Mouse (Mus musculus) right cerebral cortex, adult 18-20 months (tissue): Measurements from ENCODE around the gene Phactr2.
"Not testable (repeated sequence)": the region's sequence is repeated elsewhere in the genome, so short reads cannot be mapped to it uniquely, and the experiment has no call there.

Experiments used
- DNase-seq: peaks from one replicate; pipeline ENCODE4 v3.0.0; 2022; ENCODE audit warnings: mixed read lengths

Gene Phactr2

DNA sequence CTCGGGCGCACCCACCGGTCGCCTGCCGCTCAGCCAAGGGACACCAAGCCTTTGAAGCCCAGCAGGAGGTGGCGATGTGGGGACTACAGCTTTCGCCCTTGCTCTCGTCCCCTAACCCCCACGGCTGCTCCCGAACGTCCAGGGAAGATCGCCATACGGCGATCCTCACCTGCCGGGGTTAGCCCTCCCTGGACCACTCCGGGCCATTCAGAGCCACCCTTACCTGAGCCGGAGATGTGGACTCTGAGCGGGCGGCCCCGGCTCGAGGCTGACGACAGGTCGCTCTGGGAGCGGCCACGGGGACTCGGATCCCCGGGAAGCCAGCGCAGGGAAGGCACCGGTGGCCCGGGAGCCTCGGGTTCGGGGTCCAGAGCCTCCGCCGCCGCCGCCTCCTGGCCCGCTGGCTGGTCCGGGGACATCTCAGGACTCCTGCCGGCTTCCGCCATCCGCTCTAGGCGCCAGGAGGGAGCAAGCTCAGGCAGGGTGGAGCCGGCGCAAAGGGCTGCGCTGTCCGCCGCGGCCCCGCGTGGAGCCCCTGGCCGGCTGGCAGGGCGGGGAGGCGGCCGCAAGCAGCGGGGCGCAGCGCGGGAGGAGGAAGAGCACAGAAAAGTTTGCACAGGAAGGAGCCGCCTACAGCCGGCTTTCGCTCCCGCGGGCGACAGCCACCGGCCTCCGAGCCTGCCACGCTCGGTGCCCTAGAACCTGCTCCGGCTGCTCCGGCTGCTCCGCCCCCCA is at the start of gene Phactr2:
Gene Phactr2, minus strand, starts transcription at position 580 of the 735 bp plus-strand sequence.
- DNase-seq, result peak; percentile 40

DNA sequence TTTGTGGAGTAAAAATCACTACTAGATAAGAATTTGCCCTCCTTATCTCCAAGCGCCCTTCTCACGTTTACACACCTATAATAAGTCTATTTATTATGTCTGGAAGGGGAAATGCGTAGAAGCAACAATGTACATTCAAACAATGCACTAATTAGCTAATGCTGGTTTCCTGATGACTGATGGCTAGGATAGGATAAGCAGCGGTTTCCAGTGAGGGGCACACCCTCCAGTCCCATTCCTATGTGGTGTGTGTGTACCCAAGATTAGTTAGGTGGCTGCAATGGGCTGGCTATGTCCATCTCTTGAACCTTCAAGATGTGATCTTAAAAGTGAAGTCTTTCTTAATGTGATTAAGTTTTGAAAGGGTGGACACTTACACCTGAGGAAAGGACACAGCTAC is 47.6 kb upstream of the Phactr2 start:
- DNase-seq, result no peak

DNA sequence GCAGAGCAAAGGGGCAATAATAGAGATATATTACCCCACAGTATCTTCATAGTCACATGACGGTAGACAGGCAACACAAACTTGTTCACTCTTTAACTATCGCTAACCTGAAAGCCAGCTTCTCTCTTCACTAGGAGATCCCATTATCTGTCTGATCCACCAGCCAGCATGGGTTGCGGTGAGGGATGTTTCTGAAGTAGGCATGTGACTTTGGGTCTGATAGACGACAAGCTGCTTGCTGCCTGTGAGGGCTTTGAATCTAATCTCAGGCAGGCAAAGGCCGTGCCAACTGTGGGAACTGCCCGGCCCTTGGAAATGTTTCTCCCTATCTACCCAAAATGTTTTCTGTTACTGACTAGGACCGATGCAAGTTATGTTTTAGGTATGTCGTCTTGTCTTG is 28.2 kb upstream of the Phactr2 start:
- no peak for DNase-seq

DNA sequence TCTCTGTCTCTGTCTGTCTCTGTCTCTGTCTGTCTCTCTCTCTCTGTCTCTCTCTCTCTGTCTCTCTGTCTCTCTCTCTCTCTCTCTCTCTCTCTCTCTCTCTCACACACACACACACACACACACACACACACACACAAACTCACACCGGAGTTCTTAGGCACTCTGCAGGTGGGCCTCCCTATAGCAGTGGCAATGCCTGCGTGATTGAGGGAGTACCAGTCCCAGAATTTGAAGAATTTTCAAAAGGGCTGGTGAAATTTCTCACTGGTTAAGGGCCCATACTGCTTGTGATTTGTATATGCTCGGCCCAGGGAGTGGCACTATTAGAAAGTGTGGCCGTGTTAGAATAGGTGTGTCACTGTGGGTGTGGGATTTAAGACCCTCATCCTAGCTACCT is 27.3 kb upstream of the Phactr2 start:
- DNase-seq, result not testable (repeated sequence)

DNA sequence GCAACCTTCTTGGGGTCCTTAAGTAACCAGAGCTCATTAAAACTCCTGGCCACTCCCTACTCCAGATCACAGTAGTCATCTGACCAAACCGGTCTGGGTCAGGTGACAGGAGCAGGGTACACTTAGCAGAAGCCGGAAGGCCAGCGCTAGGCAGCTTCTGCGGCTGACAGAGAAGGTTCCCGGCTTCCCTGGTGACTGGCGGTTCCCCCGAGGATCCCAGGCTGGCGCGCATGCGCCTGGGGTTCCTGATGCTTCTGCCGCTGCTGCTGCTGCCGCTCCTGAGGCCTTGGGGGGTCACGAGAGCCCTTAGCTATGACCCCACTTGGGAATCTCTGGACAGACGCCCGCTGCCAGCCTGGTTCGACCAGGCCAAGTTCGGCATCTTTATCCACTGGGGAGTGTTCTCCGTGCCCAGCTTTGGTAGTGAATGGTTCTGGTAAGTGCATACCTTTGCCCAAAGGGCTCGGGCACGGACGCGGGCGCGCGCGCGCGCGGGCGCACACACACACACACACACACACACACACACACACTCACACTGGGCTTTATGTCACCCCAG is 26.8 kb upstream of the Phactr2 start:
- peak; percentile 92 for DNase-seq

DNA sequence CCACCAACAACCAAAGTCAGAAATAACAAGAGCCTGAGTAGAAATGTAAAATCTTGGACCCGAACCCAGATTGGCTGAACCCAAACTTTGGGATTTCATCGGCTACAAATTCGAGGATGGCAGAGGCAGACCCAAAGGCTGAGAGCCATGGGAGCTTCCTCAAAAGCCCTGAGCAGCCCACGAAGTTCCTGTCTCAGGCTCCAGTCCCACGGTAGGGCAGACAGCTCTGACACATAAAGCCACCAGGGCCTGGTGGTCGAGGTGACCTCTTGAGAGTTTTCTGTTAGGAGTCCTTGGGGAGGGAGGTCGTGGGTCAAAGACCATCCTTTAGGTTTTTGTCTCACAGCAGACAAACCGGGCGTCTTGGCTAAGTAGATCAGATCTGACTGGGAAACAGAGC is 26.3 kb upstream of the Phactr2 start:
- no peak for DNase-seq

DNA sequence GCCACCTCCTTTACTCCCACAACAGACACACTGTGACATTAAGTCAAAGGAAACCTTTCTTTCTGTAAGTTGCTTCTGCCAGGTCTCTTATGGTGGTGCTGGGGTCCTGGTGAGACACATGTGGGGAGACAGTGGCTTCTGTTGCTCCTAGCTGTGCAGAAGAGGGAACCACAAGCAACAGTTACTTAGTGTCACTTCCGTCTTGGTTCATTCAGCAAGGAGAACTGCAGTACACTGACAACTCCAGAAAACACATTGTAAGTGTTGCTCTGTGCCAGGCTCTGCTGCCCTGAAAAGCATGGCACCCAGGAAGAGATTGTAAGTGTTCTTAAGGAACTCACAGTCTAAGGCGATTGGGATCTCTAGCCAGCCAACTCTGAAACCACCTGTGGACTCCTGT is 25.1 kb upstream of the Phactr2 start, which contains the start of gene Fuca2:
Gene Fuca2, plus strand, starts transcription at position 210 of the 400 bp plus-strand sequence.
- no peak for DNase-seq

DNA sequence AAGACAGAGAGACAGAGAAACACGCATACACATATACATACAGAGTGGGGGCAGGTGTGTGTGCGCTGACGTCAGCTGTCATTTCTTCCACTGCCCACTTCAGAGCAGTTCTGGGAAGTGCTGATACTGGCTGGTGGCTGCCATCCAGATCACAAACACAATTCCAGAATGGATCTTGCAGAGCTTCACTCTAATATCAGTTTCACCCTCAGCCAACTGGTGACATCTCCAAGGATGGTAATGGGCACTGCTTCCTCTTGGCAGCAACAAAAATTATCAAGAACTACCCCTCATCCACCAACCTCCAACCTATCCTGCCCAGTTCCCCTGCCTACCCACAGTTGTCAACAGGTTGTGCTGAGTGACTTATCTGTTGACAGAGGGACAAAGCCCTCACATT is 22.1 kb upstream of the Phactr2 start:
- DNase-seq, result no peak

DNA sequence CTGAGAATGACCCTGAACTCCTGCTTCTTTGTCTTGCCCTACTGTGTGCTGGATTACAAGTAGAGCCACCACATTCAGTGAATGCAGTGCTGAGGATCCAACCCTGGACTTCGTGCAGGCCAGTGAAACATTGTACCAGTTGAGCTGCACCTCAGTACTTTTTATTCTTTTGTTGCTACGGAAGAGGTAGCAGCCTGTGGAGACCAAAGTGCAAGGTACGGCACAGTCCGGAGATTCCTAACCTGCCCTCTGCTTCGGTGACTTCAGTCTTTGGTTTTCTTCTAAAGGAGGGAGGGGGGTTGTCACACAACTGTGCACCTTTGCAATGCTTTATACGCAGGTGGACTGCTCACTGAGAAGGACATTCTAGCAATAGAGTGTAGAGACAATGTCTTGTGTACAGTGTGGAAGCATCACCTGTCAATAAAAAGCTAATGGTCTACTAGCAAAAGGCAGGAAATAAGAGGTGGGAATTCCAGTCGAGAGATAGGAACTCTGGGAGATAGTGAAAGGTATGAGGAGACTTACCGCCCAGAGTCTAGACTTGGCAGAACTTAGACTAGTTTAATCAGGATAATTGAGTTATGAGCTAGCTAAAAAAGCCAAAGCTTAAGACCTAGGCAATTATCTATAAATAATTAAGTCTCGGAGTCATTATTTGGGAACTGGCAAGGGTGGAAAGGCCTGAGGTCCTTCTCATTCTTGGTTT is 19.9 kb upstream of the Phactr2 start:
- no peak for DNase-seq

DNA sequence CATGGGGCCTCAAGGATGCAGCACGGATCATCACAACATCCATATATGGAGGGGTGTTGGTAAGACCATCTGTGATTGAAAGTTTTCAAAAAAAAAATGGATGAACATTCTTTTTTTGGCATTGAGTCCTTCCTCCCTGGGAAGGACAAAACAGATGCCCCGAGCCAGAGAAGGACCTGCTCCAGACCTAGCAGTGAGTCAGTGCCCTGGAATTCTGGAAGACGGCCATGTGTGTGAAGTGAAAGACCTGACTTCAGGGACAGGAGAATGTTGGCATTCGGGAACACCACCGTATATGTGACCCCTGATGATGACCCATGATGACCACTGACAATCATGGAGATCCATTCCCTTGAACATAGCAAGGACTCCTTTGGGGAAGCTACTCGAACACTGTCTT is 15.5 kb upstream of the Phactr2 start:
- no peak for DNase-seq

DNA sequence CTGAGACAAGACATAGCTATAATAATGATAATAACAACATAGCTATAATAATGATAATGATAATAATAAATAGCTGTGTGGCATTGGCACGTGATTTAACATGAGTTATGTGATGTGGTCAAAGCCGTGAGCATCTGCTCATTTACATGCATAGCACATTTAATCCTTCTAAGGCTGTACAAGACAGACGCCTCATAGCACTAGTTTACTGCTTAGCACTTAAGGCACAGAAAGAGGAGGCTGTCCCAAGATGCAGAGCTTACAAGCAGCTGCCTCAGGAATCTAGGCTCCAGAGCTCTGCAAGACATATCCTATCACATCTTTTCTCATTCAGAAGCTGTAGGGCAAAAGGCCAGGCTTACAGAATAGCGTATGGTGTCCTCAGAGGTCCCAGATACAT is 11.7 kb upstream of the Phactr2 start:
- DNase-seq, result no peak

DNA sequence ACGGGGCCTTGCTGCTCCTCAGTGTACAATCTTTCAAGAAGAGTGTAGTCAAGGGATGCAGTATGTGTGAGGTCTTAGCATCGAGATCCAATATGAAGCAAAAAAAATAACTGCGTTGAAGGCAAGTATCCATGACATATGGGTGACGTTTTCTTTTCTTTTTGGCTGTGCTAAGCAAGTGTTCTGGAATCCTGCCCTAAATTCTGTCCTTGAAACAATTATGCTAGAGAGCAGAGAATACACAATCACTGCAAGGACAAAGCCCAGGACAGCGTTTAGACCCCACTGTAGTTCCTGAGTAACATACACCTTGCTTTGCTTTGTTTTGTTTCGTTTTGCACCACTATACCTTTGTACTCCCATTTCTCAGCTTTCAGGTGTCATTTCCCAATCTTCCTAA is 5.1 kb upstream of the Phactr2 start:
- no peak for DNase-seq

DNA sequence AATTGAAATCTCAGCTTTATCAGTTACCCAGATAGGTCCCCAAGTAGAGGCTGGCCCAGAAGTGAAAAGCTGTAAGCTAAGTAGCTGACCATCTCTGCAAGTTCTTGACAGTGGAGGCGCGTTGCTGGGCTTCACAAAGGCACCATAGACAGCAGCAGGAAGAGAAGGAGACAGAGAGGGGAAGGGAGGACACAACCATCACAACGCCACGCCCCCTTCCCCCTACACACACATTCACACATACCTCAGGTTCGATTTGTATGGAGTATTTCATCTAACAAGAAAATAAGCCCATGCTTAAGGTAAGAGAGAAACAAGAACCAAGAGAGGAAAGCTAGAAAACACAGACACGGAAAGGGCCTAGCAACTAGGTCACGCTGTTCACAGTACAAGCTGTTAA is 909 bp upstream of the Phactr2 start:
- no peak for DNase-seq

DNA sequence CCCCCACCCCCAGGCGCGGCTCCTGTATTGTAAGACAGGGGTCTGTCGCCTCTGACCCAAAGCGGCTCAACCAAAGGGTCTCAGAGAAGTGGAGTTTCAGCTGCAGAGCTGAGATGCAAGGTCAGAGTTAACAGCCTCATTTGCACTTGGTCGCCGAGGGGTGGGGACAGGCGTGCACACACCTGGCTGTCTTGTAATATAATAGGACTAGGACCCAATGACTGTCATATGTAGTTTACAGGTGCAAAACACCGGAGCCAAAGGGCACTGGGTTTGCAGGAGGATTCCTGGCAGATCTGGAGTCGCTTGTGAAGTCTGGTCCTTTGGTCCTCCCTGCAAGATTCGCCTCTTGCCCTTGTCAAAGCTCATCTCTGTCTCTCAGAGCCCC is 350 bp upstream of the Phactr2 start:
- no peak for DNase-seq

DNA sequence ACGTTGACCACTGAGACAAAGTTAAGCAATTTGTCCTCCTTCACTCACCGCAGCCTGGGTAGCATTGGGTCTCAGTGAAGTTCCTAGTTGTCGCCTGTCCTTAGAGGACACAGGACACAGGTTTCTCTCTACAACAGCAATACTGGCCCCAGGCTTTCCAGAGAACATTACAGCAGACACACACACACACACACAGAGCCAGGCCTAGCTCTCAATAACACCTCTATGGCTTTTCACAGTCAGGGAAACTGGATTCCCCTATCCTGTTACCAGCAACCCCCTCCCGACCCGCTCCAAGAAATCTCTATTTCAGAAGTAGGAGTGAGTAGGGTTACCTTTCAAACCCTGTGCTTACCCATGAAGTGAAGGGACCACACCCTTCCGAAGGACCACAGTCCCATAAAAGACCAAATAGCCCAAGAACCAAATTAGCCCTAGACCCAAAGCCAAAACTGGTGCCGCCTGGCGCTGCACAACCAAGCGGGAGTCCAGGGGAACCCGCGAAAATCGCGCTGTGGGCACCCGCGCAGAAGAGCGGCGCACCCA is 852 bp downstream of the Phactr2 start:
- peak; percentile 9 for DNase-seq

DNA sequence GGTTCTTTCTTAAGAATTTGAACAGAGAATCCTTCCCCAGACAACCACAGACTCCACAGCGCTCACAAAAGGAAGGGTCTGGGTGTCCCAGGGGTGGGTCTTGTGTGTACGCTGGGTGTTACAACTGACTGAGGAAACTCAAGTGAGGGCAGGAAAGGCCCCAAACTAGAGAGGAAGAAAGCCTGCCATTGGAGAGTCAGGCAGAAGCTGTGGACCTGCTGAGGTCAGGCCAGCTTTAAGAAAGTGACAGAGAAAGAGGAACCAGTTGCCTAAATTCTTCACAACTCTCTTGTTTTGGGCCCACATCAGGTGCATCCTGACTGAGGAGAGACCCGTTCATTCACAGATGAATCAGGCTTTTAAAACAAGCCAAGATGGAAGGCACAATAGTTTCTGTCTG is 4.0 kb downstream of the Phactr2 start:
- no peak for DNase-seq

DNA sequence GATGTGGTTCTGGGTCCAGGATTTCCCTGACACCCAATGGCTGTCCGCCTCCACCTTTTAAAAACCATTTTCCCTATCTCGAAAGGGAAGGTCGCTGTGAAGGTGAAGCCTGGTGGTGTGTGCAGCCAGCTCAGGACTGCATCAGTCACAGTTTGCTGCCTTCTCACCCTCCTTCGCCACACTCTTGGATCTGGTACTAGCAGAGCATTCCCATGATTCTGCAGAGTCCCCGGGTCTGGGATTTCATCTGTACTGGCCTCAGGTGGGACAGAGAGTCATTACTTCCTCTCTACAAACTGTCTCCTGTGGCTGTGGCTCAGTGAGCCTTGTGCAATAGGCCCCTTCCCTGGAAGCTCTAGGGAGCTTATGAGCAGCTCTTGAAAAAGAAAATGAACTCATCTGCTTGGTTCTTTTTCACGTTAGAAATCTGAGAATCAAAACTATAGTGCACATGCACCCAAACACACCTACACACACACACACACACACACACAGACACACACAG is 6.1 kb downstream of the Phactr2 start:
- DNase-seq, result not testable (repeated sequence)

DNA sequence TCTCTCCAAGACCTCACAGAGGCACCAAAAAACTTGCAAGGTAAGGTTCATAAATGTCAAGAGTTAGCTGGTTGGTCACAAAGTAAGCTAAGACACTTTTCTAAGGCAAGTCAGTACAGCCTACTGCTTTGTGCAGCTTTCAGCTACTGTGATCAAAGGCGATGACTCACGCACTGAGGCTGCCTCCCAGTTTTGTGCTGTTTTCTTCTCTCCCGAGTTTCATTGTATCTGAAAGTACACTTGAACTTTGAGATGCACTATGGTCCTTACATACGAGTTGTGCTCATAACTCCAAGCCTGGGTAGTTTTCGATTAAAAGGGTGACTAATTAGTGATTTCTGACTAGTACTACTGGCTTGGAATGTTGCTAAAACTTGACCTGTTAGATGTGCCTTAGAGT is 7.3 kb downstream of the Phactr2 start:
- DNase-seq, result peak; percentile 12

DNA sequence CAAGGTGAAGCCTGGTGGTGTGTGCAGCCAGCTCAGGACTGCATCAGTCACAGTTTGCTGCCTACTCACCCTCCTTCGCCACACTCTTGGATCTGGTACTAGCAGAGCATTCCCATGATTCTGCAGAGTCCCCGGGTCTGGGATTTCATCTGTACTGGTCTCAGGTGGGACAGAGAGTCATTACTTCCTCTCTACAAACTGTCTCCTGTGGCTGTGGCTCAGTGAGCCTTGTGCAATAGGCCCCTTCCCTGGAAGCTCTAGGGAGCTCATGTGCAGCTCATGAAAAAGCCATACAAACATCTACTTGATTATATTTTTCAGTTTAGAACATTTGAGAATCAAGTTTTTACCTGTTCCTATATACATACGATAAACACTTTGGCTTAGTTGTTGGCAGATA is 9.9 kb downstream of the Phactr2 start:
- not testable (repeated sequence) for DNase-seq

DNA sequence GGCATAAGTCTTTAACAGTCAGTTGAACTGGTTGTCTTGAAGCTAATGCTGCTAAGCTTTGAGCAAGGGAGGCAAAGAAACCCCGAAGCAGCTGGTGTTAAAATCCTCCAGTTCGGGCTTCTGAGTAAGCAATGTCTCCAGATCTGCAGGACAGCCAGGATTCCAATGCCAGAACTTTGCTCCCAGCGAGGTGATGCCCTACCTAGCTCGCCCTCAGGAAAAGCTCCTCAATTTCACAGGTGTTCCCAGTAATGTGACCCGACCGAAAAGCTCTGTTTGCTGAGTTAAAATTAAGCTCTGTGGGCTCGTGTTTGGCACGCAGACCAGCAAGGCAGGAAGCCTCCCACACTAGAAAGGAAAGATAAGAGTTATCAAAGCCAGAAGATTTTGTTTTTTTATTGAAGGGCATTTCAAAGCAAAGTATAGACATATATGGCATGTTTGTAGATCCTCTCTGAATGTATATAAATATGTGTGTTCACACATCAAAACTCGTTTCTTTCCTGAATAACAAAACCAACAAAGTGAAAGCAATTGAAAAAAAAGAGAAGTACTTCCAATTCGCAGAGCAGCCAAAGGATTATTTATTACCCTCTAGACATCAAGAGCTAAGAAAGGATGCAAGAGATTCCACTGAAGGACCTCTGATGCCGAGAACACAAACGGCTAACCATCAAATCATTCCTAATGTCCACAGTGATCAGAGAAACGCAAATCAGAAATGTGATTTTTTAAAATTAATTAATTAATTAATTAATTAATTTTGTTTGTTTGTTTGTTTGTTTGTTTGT is 20.8 kb downstream of the Phactr2 start:
- no peak for DNase-seq

DNA sequence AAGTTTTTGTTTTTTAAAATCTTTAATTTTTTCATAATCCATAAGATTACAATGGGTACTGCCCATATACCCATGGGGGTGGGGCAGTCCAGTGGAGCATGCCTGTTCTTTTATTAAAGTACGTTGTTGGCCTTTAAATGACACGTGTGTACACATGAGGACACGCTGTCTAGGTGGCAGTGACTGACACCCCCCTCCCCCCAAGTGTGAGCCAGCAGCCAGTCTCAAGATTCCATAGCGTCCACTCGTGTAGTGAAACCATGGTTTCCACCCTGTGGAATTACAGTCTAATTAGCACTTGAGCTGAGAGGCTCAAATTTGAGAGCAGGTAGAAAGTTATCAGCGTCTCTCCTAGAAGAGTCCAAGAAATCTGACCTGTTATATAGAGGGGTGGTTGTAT is 22.6 kb downstream of the Phactr2 start:
- DNase-seq, result no peak

DNA sequence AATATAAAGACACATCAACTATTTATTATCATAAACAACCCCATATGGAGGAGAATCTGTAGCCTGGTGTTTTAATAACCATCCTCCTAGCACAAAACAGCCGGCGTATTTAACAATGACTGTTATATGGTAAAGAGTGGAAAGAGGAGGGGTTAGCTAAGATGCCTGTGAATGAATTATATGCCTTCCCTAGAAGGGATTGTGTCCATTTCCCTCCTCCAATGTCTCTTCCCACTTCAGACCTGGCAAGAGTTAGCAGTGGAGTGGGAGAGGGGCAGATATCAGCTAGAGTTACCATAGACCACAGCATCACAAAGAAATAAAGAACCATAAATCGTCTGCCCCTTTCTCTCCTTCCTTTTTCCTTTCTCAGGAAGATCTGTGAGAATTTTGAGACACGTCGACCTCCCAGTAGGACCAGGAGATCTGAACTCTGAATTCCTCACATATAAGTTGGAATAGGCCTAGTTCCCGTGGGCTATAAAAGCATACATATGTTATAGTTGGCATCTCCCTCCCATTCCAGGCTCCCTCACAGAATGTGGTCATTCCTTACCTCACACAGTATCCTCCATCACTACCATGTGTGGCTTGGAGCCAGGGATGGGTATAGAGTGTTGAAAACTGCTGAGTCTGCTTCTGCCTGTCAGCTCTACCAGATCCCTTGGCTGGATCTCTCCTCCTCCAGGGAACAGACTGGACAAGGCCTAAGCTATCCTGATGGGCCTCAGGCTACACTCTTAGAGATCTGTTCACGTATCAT is 25.7 kb downstream of the Phactr2 start:
- DNase-seq, result no peak
